Mouse (Mus musculus) liver, embryonic 15.5 days (tissue): ENCODE results near the gene Snapc2. TPM values are rescaled to one million over a fixed set of nuclear protein-coding genes. Genes with fewer than 3 reads are reported as not detected.

Experiments
- ATAC-seq: fragments of 200-750 bp; cut with Nextera tagmentation; 2 replicates; pipeline ENCODE4 v1.8.0; 2017; ENCODE audit warnings: moderate number of reproducible peaks, mild to moderate bottlenecking, moderate library complexity; ENCODE audit not compliant: insufficient read depth
- H3K27ac ChIP-seq: fragments of 300-500 bp; sonication (generic); replicated peaks from 2 replicates; pipeline ENCODE4 v1.5.1; 2015; ENCODE audit warnings: mild to moderate bottlenecking, inconsistent platforms
- H3K27me3 ChIP-seq: fragments of 300-500 bp; sonication (generic); 2 replicates; pipeline ENCODE4 v1.6.1; 2015; ENCODE audit warnings: mild to moderate bottlenecking, inconsistent platforms
- H3K36me3 ChIP-seq: fragments of 300-500 bp; sonication (generic); replicated peaks from 2 replicates; pipeline ENCODE4 v1.6.1; 2015; ENCODE audit warnings: moderate library complexity, mild to moderate bottlenecking, inconsistent platforms
- H3K4me1 ChIP-seq: fragments of 300-500 bp; sonication (generic); replicated peaks from 2 replicates; pipeline ENCODE4 v1.6.1; 2015; ENCODE audit warnings: inconsistent platforms
- H3K4me2 ChIP-seq: fragments of 300-500 bp; sonication (generic); 2 replicates; pipeline ENCODE4 v1.6.1; 2015; ENCODE audit warnings: moderate library complexity, mild to moderate bottlenecking, inconsistent platforms
- H3K4me3 ChIP-seq: fragments of 300-500 bp; sonication (generic); replicated peaks from 2 replicates; pipeline ENCODE4 v1.5.1; 2015; ENCODE audit warnings: mild to moderate bottlenecking, inconsistent platforms
- H3K9ac ChIP-seq: fragments of 300-500 bp; sonication (generic); 2 replicates; pipeline ENCODE4 v1.6.1; 2015; ENCODE audit warnings: moderate library complexity, mild to moderate bottlenecking, inconsistent platforms
- H3K9me3 ChIP-seq: fragments of 300-500 bp; sonication (generic); replicated peaks from 2 replicates; pipeline ENCODE4 v1.6.1; 2016; ENCODE audit warnings: inconsistent platforms
- WGBS: fragments of 180-500 bp; shearing (Covaris S2); methylation state at CpG from one replicate; pipeline ENCODE4 v1.1.7; 2015; ENCODE audit warnings: mixed read lengths; ENCODE audit not compliant: insufficient replicate concordance; 5-methylcytosine and 5-hydroxymethylcytosine counted together
- polyA plus RNA-seq: library from polyadenylated mRNA; unstranded; fragments of >200 nt; fragmentation: Nextera tagmentation; extraction: Ambion mirVana; gene quantifications from 2 replicates; pipeline ENCODE4 v1.2.1, GENCODE M21; 2015

Snapc2 gene
- polyA plus RNA-seq, 1 experiment from 2014 or later, result 17.8 TPM

GRCm38 (mm10) chr8:4216791-4217621 is 35.9 kb upstream of the Snapc2 start, which contains the start of gene Prr36:
Gene Prr36, minus strand, starts transcription at chr8:4217459.
- ATAC-seq, result no peak
- H3K36me3 ChIP-seq, result no peaks in the 10 kb centered on the region
- 2% methylated on average over 44 of the region's 44 CpGs for WGBS

DNA sequence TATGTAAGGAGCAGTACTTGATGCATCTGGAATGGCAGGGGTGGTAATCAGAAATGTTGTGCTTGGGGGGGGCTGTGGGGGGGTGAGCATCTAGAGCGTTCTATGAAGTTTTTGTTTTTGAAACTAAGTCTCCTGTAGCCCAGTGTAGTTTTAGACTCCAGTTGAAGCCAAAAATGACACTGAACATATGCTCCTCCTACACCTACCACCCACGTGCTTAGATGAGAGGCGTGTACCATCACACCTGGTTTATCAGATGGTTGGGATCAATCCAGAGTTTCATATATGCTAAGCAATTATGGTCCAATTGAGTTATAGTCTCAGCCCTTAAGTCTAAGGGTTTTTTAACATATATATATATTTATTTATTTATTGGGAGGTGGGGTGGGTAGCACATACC is 33.3 kb upstream of the Snapc2 start:
- Histone ChIP-seq H3K4me3 (no peak overlapping the region), H3K4me1 (peaks cover 17% of the 10 kb centered on the region), H3K4me2 (no peak overlapping the region), H3K27me3 (peaks cover 67% of the 10 kb centered on the region), H3K9me3 (no peaks in the 10 kb centered on the region), H3K36me3 (no peaks in the 10 kb centered on the region), H3K27ac (no peak overlapping the region), H3K9ac (no peak overlapping the region)
- no peak for ATAC-seq
- 77% methylated on average over 3 of the region's 3 CpGs for WGBS

More at GRCm38 (mm10) chr8:4216791-4217621, 35.9 kb upstream of the Snapc2 start, which contains the start of gene Prr36:
- no peak within 1 kb of the TSS for H3K9ac ChIP-seq
- H3K4me1 ChIP-seq, result peaks cover 36% of the 10 kb centered on the region
- H3K4me3 ChIP-seq, result peak within 1 kb of the TSS; percentile 41
- no peak within 1 kb of the TSS for H3K27ac ChIP-seq
- H3K27me3 ChIP-seq, result peaks cover 77% of the 10 kb centered on the region
- H3K9me3 ChIP-seq, result no peaks in the 10 kb centered on the region
- peak within 1 kb of the TSS; percentile 62 for H3K4me2 ChIP-seq

DNA sequence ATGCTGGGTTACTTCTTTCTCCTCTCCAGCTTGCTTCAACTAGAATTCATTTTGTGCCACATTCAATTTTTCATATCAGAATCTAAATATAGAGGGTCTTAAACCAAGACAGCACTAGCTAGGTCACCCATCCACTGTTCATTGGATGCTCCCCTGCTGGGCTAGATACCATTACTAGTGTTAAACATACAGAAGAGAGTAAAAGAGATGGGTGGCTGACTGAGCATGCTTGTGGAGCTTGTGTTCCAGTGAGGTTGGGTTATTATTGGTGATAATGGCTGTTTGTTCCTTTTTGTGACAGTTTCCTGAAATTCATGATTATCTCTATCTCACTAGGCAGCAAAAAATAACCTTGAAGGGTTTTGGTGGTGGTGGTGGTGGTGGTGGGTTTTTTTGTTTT is 30.8 kb upstream of the Snapc2 start:
- peaks cover 9% of the 10 kb centered on the region for H3K4me1 ChIP-seq
- H3K36me3 ChIP-seq, result no peaks in the 10 kb centered on the region
- H3K4me3 ChIP-seq, result no peak overlapping the region
- no peaks in the 10 kb centered on the region for H3K9me3 ChIP-seq
- no peak overlapping the region for H3K9ac ChIP-seq
- no peak overlapping the region for H3K27ac ChIP-seq
- no peak for ATAC-seq
- peaks cover 66% of the 10 kb centered on the region for H3K27me3 ChIP-seq
- no peak overlapping the region for H3K4me2 ChIP-seq

DNA sequence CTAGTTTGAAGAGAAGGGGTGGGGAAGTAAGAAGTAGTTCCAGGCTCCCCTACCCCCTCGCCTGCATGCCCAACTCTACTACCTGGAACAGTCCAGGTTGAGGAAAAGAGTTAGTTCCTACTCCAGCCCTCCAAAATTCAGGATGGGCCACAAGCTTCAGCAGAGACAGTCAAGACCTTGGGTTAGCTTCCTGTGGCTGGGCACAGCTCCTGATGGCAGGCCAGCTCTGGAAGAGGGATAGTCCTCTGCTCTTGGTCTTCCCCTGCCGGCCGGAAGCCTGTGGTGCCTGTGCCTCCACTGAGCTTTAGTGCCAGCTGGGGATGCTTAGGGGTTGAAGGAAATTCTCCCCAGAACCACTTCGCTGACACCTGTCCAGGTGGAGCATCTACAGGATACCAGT is 26.6 kb upstream of the Snapc2 start:
- Histone ChIP-seq H3K4me3 (peak overlapping the region; percentile 30), H3K9me3 (no peaks in the 10 kb centered on the region), H3K4me1 (peaks cover 18% of the 10 kb centered on the region), H3K4me2 (peak overlapping the region; percentile 60), H3K27ac (no peak overlapping the region), H3K36me3 (no peaks in the 10 kb centered on the region), H3K27me3 (peaks cover 54% of the 10 kb centered on the region), H3K9ac (no peak overlapping the region)
- ATAC-seq, result no peak
- WGBS, result 22% methylated on average over 4 of the region's 4 CpGs

- peak within 1 kb of the TSS; percentile 60 for H3K4me2 ChIP-seq
- peaks cover 51% of the 10 kb centered on the region for H3K27me3 ChIP-seq
- ATAC-seq, result peak; percentile 63
- H3K4me1 ChIP-seq, result peaks cover 19% of the 10 kb centered on the region
- WGBS, result 8% methylated on average over 30 of the region's 33 CpGs
- H3K36me3 ChIP-seq, result no peaks in the 10 kb centered on the region
- no peaks in the 10 kb centered on the region for H3K9me3 ChIP-seq
- peak within 1 kb of the TSS; percentile 30 for H3K4me3 ChIP-seq
- peak within 1 kb of the TSS; percentile 25; the same call in 1 of the 2 replicates for H3K9ac ChIP-seq
- no peak within 1 kb of the TSS for H3K27ac ChIP-seq
These were observed 26.0 kb upstream of the Snapc2 start, which contains the start of gene Lrrc8e for GRCm38 (mm10) chr8:4226739-4227347. Gene Lrrc8e, plus strand, starts transcription at chr8:4226827.

DNA sequence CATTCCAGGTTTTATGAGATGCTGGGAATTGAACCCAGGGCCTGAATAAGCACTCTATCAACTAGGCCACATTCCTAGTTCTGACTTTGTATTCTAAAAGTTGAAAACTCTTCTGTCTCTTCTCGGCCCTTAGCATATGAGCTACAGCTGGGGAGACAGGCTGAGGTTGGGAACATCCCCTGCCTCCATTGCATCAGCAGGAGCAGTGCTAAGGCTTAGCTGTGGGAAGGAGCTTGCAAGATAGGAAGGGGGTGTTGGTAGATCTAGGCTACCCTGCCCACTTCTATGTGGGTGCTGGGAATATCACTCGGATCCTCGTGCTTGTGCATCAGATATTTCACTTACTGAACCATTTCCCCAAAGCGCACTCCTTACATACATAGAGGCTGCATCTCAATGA is 25.0 kb upstream of the Snapc2 start:
- Histone ChIP-seq H3K4me3 (no peak overlapping the region), H3K36me3 (no peaks in the 10 kb centered on the region), H3K27ac (no peak overlapping the region), H3K4me1 (peaks cover 19% of the 10 kb centered on the region), H3K27me3 (peaks cover 51% of the 10 kb centered on the region), H3K4me2 (no peak overlapping the region), H3K9ac (no peak overlapping the region), H3K9me3 (no peaks in the 10 kb centered on the region)
- 67% methylated on average over 4 of the region's 4 CpGs for WGBS
- ATAC-seq, result no peak

GRCm38 (mm10) chr8:4229784-4230183 is 23.1 kb upstream of the Snapc2 start:
- no peak for ATAC-seq
- Histone ChIP-seq H3K27ac (no peak overlapping the region), H3K27me3 (peaks cover 38% of the 10 kb centered on the region), H3K4me2 (no peak overlapping the region), H3K4me3 (no peak overlapping the region), H3K9ac (no peak overlapping the region), H3K36me3 (no peaks in the 10 kb centered on the region), H3K4me1 (peaks cover 19% of the 10 kb centered on the region), H3K9me3 (no peaks in the 10 kb centered on the region)
- WGBS, result 51% methylated on average over 5 of the region's 5 CpGs

DNA sequence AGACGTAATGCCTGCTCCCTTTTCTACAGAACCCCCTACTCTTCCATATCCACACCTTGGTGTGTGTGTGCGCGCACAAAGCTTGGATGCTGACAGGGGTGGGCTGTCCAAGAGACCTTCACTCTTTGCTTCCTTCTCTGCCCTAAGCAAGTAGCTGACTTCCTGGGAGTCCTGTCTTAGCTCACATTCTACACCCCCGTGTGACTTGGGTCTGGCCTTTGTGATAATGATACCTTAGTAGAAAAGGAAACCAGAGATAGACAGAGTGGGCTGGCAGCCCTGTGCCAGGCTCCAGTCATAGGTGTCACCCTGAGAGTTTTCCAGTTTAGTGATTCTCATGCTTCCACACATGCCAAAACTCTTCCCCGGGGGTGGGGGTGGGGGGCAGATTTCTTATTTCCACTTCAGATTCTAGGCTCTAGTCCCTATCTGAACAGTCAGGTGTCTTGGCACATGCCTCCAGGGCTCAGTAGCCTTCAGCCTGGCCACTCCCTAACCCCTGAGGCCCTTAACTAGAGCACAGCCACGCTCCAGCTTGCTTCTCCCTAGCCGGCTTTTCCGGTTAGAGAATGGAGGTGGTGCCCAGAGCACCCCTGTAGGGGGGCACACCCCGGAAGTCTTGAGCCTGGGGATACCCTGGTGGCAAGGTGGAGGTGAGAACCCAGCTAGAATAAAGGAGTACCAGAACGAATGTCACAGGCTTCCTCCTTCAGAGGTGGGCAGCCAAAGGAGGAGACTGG is 22.1 kb upstream of the Snapc2 start:
- ATAC-seq, result peak; percentile 35; the same call in 1 of the 2 replicates
- WGBS, result 45% methylated on average over 10 of the region's 10 CpGs

GRCm38 (mm10) chr8:4237814-4238433 is 15.0 kb upstream of the Snapc2 start:
- peaks cover 15% of the 10 kb centered on the region for H3K36me3 ChIP-seq
- H3K4me1 ChIP-seq, result peaks cover 45% of the 10 kb centered on the region
- 16% methylated on average over 15 of the region's 15 CpGs for WGBS
- no peaks in the 10 kb centered on the region; the same call in 1 of the 2 replicates for H3K27me3 ChIP-seq
- H3K4me2 ChIP-seq, result peak overlapping the region; percentile 86
- H3K9me3 ChIP-seq, result no peaks in the 10 kb centered on the region
- peak overlapping the region; percentile 76 for H3K9ac ChIP-seq
- peak overlapping the region; percentile 94 for H3K27ac ChIP-seq
- ATAC-seq, result no peak; the same call in 1 of the 2 replicates
- H3K4me3 ChIP-seq, result peak overlapping the region; percentile 75

More for the DNA sequence above, 22.1 kb upstream of the Snapc2 start:
- H3K9ac ChIP-seq, result no peak overlapping the region
- H3K4me1 ChIP-seq, result peaks cover 19% of the 10 kb centered on the region
- H3K4me2 ChIP-seq, result no peak overlapping the region
- H3K4me3 ChIP-seq, result no peak overlapping the region
- no peaks in the 10 kb centered on the region for H3K9me3 ChIP-seq
- no peaks in the 10 kb centered on the region for H3K36me3 ChIP-seq
- no peak overlapping the region for H3K27ac ChIP-seq
- H3K27me3 ChIP-seq, result peaks cover 29% of the 10 kb centered on the region

- WGBS, result under 1% methylated on average over 63 of the region's 71 CpGs
- ATAC-seq, result peak; percentile 95
These were observed 14.3 kb upstream of the Snapc2 start, which contains the start of the genes Map2k7 and Gm49320 for GRCm38 (mm10) chr8:4238434-4239192. Gene Map2k7, plus strand, starts transcription at chr8:4238740. Gene Gm49320, plus strand, starts transcription at chr8:4238865.

More at GRCm38 (mm10) chr8:4238434-4239192, 14.3 kb upstream of the Snapc2 start, which contains the start of the genes Map2k7 and Gm49320:
- Histone ChIP-seq H3K27ac (peak within 1 kb of the TSS; percentile 94), H3K36me3 (peaks cover 22% of the 10 kb centered on the region), H3K4me2 (peak within 1 kb of the TSS; percentile 86), H3K4me1 (peaks cover 45% of the 10 kb centered on the region), H3K9me3 (no peaks in the 10 kb centered on the region), H3K4me3 (peak within 1 kb of the TSS; percentile 75), H3K9ac (peak within 1 kb of the TSS; percentile 76), H3K27me3 (no peaks in the 10 kb centered on the region; the same call in 1 of the 2 replicates)
